Mouse (Mus musculus): Measurements from ENCODE around the gene Fam227a.
A peak's percentile ranks its signal among the peaks of the same experiment; 100 is the strongest.

Gene Fam227a

DNA sequence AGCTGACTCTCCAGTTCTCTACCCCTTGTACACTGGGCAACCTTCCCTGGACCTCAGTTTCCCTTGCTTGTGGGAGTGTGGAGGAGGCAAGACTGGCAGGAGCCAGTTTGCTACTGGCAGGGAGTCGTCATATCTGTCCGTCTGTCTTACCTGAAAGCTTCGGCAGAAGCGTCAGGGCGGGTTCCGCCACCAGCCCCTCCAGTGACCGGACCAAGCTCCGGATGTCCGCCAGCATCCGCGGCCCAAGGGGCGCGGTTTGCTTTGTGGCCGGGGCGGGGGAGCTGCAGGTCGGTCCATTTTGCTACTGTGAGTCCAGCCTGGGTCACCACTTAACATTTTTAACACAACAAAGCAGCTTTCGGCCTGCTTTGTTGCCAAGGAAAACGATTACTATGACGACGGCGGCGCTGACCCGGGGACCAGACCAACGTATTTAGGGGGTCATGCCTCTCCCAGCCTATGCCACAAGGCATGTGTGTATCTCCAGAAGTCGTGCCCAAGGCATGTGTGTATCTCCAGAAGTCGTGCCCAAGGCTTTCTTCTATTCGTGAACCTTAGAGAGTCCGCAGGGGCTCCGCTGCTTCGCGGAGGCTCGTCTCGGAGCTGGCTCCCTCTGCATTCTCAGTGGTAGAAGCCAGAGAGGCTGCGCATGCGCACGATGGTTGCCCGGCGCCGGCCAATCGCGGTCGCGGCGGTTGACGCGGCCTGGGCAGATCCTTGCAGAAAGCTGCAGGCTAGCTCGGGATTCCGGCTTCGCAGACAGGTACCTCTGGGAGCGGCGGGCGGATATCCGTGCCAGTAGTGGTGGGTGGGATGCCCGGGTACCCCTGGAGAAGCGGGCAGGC is at the start of gene Fam227a, which contains the start of gene Cby1:
Gene Fam227a, minus strand, starts transcription at position 426 of the 845 bp plus-strand sequence.
Gene Cby1, plus strand, starts transcription at position 669 of the 845 bp plus-strand sequence.
- DNase-seq = peak; percentile 86 to 90

DNA sequence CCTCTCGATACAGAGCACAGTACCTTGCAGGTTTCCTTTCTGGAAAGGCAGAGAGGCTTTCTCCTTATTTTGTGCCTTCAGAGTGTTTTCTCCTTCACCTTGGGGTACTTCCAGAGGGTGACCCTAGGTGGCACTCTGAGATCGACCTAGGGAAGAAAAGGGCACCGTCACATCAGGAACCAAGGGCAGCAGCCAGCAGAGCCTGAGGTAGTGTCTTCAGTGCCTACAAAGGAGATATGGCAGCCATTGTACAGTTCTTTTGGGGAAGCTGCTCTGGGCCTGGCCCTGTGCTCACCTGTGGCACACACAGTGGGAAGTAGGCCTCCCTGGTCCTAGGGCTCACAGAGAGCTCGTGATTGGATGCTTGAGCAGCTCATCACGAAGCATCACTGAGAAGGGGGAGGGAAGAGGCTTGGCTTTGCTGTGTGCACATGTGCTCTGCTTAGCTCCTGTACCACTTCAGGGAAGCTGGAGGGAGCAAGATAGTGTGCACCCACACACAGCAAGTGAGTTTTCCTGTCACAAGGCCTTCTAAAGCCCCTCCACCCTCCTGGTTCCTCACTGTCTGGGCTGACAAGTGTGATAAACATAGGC is 49.6 kb upstream of the Fam227a start:
- DNase-seq = no peak

- DNase-seq = no peak
These were observed 48.0 kb upstream of the Fam227a start for GRCm38 (mm10) chr15:79706603-79707214.

DNA sequence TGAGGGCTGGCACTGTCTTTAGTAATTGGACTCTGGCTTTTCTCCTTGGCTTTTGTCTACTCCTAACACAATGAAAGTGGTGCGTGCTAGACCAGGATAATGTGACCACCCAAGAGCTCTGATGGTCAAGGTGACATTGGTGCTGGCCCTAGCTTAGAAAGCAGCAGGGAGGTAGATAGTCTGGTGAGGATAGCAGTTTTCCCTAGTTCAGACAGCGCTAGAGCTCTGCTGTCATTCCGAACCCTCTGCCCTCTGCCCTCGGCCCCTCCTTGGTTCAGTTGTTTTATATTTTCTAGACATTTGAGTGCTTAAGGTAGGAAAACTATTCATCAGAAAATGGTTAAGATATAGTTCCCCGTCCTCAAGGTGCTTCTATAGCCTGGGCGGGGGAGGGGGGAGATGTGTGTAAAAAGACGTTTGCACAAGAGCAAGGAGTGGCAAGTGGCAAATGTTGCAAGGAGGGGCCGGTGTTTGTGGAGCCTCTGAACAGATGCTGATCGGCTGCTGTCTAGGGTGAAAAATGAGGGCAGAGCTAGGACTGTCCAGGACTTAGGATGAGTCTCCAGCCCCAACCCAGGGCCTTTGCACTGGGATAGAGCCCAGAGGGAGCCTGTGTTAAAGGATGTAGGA is 38.9 kb upstream of the Fam227a start:
- no peak for DNase-seq

GRCm38 (mm10) chr15:79697011-79697410 is 38.3 kb upstream of the Fam227a start:
- no peak for DNase-seq

DNA sequence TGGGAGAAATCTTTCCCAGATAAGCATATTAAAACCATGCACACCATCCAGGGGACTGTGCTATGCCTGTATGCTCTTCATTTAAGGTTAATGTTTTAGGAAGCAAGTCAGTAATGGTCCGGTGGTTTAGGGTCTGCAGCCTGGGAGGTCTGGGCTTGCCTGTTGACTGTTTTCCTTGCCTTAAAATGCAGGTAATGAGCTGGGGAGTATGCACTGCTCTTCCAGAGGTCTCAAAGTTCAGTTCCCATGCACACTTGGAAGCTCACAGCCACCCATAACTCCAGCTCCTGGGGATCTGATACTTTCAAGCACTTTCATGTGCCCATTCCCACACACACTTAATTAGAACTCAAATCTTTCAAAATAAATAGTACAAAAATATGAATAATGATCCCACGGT is 37.8 kb upstream of the Fam227a start:
- DNase-seq = no peak

DNA sequence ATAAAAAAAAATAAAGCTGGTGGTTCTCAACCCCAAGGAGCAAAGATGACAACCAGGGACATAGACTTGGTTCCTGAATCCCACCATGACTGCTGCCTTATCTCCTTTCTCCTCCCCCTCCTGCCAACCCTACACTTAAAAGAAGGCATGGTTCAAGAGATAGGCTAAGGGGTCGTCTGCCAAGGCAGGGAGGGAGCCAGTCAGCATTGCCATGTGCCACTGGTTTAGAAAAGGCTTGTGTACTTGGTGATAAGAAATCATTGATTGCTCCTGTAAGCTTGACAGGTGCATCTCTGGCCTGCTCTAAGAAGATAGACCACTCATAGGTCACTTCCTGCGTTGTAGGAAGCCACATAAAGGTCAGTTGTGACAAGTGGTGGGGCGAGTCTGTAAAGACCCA is 36.8 kb upstream of the Fam227a start:
- DNase-seq = no peak

DNA sequence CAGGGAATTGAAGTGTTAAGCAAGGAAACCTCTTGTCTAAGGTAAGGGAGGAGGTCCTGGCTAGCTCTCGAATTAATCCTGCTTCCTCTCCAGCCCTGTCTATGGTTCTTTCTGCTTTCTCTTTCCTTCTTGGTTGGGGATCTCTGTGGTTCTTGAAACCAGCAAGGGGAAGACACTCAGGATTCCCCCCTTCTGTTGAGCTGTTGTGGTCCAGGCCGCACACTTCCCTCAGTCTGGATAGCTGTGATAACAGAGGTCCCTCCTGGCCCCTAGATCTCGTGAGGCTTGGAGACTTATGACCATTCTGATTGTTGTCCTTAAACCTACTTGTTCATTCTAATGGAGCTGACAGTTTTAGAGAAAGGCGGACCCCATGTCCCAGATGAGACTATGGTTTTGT is 35.8 kb upstream of the Fam227a start:
- no peak for DNase-seq

DNA sequence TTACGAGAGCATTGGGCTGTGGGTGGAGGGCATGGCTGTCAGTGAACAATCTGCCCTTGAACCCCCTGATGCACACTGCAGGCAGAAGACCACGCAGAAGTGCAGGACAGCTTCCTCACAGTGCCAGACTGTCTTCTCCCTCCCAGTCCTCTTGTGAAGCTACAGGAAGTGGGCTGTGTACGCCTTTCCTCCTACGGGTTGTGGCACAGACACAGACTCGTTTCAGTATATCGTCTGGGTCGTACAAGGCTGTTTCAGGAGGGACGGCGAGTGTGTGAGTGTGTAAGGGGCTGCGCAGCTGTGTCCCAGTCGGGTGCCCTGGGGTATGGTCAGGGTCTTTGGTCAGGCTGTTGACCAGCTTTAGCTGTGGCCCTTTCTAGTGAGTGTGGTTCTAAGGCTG is 35.0 kb upstream of the Fam227a start:
- DNase-seq = peak; percentile 48 to 61

DNA sequence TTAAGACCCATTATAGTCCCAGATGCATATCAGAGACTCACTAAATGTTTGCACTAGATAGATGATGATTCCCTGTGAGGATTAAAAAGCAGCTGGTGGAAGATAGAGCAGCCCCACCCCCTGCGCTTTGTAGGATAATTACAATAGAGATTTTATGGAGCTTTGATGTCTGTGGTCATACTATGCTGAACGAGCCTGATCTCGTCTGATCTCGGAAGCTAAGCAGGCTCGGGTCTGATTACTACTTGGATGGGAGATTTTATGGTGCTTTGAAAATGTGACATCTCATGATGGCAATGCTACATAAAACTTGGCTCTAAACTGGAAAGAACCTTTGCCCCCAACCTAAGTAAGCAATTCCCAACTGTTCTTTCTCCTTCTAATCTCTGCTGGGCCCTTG is 33.6 kb upstream of the Fam227a start:
- no peak for DNase-seq

DNA sequence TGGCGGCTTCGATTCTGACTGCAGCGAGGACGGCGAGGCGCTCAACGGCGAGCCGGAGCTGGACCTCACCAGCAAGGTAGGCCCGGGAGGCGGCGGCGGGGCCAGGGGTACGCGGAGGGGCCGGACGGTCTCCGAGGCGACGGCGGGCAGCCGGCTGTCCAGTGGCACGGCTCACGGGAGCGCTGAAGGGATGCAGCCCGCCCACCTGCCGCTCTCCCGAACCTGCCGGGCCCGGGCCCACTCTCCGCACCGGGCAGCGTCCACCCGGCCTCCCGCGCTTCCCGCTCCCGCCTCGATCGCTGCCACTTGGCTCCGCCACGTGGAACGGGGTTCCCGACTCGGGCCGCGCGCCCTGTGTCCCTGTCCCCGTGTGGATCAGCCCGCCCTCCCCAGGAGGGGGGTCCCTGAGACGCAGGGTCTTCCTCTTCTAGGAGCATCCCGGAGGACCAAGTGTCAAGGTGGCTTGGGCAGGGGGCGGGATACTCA is 32.3 kb upstream of the Fam227a start:
- DNase-seq = peak; percentile 49 to 52

DNA sequence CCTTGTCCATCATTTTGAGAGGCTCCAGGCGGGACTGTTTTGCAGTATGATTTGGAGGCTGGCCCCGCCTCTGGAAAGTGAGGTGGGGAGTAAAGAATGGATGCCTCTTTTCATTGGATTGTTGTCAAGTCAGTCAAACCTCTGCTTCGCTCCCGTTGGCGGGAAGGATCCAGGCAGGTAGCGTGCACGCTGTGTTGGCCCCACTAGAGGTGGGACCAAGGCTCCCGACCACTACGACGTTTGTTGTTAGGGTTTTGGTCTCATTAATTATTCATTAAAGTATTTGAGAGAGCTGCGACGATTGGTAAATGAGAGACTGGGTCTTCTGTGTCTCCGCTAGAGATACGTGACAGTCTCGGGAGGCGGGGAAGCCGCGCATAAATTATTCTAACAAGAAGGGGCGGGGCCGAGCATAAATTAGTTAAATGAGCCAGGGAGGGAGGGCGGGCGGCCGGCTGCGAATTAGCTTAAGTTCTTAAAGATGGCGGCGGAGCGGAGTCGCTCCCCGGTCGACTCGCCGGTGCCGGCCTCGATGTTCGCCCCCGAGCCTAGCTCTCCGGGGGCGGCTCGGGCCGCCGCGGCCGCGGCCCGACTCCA is 31.8 kb upstream of the Fam227a start, which contains the start of gene Gtpbp1:
Gene Gtpbp1, plus strand, starts transcription at position 420 of the 597 bp plus-strand sequence.
- peak; percentile 89 to 96 for DNase-seq

GRCm38 (mm10) chr15:79689662-79690425 is 31.1 kb upstream of the Fam227a start:
- no peak for DNase-seq

DNA sequence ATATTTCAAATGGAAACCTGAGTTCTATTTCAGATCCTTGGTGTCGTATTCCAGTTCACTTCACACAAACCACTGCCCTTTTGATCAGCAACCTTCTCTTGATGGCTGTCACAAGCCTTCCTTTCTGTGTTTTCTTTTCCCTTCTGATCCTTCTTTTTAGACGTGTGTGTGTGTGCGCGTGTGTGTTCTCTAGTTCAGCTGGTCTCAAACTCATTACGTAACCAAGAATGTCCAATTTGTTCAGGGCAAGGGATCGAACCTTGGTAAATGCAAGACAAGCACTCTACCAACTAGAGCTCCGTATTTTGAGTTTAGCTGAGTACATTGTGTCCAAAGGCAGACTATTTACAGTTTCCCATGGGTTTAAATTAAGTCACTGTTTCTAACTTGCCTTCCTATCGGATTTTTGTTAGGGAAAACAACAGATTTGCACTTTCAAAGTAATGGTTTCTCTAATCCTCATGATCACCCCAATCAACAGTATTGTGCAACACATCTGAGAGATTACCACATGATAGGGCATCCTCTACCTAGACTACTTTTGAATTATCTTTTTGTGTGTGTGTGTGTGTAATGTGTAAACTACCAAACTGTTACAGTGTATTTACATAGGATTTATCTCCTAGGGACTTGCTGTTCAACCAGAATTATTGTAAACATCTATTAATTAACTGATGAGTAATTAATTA is 29.7 kb upstream of the Fam227a start:
- DNase-seq = no peak

DNA sequence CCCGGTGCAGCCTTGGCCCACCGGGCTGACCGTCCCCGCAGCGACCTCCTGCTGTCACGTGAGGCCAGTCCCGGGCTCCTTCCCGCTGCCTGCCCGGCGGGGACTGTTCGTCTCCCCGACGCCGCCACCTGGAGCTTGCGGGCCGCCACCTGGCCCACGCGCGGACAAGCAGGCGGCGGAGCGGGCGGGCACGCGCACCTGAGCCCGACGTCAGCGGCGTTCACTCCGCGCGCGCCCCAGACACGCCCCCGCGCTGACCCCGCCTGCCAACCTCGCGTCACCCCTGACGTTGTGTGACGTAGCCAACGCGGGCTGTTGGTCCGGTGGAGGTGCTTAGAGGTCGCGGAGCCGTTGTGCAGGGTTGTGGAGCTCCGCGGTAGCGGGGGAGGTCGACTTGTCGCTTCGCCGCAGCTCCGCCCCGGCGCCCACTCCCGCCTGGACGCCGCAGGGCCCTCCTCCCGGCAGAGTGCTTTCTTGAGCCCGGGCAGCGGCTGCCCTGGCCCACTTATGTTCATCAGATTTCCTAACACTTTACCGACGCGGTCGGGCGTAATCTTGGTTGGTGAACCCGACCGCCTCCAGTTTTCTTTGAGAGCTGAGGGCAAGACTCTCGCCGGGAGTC is 29.0 kb upstream of the Fam227a start, which contains the start of gene Josd1:
Gene Josd1, minus strand, starts transcription at position 274 of the 622 bp plus-strand sequence.
- DNase-seq = peak; percentile 91 to 93

DNA sequence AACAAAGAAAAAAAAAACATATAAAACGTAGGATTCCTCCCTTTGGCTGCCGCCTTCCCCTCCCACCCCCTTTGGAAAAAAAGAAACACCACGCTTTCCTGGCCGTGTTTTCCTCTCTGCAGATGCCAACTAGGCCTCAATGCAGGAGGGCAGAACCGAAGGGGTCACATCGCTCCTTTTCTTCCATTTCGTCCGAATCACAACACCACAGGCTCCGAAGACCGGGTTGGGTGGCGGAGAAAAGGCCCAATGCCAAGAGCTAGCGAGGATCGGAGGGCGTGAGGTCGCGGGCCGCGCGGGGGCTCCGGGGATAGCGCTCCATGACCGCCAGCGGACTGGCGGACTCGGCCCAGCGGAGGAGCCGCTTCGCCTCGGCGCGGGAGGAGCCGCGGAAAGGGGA is 28.4 kb upstream of the Fam227a start:
- DNase-seq = no peak

GRCm38 (mm10) chr15:79686046-79686869 is 27.5 kb upstream of the Fam227a start:
- no peak for DNase-seq

GRCm38 (mm10) chr15:79685141-79685641 is 26.4 kb upstream of the Fam227a start:
- DNase-seq = no peak

DNA sequence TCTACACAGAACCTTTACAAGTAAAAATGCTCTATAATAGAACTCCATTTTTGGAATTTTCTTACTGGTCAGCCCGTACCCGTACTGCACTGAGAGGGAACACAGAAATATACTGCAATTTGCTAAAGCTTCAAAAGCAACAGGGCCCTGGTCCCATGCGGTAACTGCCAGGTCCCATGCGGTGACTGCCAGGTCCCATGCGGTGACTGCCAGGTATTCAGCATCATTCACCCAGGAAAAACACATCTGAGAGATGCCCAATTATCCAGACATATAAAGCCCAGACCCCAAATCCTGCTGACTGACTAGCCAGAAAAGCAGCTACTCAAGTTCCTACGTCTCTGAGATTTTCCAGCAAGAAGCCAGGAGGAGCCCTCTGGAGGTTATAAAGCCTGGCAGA is 25.9 kb upstream of the Fam227a start:
- DNase-seq = no peak

Measured in thymus, adult 18-20 months (tissue).